Mouse (Mus musculus): Measurements from ENCODE around the gene Gm49405.

- TF ChIP-seq ZC3H11A (IDR thresholded peaks at IDR 0.05; ENCODE audit: borderline replicate concordance, low read depth, low read length) (no peak), CHD2 (IDR thresholded peaks at IDR 0.05; ENCODE audit: low read depth, low read length) (no peak), HCFC1 (IDR thresholded peaks at IDR 0.05; ENCODE audit: borderline replicate concordance, insufficient read depth, low read length) (no peak), ZNF384 (IDR thresholded peaks at IDR 0.05; ENCODE audit: low read depth, low read length) (no peak), MAFK (IDR thresholded peaks at IDR 0.05; ENCODE audit: insufficient read depth, low read depth, low read length) (no peak)
Observed at GRCm38 (mm10) chr19:3992416-3992815, 8.0 kb upstream of the Gm49405 start, which contains the start of gene Tbx10.

Measured in ES-E14 (cell line).